Mouse (Mus musculus) retina, postnatal 1 day (tissue): ENCODE results near the gene Fat1.

Source experiments
- DNase-seq: peaks from one replicate; pipeline ENCODE4 v3.0.0-alpha.2; 2012

Fat1 gene

GRCm38 (mm10) chr8:44962572-44963231 lies 27.5 kb downstream of the Fat1 start:
- DNase-seq, result no peak

- DNase-seq, result no peak
These were observed 32.3 kb downstream of the Fat1 start for GRCm38 (mm10) chr8:44967521-44968039.

DNA sequence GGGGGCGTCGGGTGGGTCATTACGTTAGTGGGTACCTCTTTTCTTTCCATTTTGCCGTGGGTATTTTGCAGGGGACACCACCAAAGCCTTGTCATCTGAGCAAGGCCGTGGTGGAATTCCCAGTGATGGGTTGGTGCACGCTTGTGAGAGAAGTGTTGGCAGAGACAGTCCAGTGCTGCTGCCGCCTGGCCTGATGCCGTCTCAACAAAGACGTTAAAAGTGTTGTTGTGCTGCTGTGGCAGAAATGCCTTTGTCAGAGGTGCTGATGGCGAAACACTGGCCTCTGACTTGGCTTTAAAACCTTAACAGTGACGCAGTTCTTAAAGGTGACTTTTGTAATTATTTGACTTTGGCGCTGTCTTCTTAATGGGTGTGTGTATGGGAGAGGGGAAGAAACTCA lies 34.8 kb downstream of the Fat1 start:
- no peak for DNase-seq

DNA sequence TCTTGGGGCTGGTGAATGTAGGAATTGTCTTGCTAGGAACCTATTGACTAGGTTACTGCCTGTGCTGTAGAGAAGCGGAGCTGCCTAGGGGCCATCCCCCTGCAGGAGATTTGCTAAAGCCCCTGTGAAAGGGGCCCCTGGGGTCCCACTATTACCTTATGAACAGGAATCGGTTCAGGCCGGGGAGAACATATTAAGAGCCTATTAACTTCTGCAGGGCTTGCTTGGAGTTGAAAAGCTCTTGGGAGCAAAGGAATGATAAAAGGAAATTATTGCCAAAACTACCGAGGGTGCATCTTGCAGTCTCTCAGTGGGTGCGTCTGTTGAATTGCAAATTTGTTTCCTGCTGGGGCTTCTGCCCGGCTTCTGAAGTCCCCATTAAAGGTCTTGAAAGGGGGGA lies 36.1 kb downstream of the Fat1 start:
- DNase-seq, result no peak

DNA sequence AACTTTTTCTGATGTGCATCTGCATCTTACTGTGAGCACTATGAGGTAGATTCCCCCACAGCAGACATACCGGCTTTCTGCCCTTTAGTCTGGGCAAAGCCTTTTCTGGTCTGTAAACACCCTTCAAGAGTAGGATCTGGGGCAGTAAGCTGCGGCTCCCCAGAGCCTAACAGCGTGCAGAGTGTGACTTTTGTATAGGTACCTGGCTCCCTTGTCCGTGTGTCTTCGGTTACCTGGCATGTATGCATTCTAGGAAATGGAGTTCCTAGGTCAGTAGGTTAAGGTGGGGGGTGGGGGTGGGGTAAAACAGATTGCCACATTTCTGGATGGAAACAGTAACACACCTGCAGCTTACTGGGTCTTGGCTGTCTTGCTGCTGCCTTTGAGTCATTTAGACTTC lies 36.7 kb downstream of the Fat1 start:
- no peak for DNase-seq

GRCm38 (mm10) chr8:44975113-44975512 lies 39.9 kb downstream of the Fat1 start:
- DNase-seq, result no peak

GRCm38 (mm10) chr8:44975654-44976053 lies 40.4 kb downstream of the Fat1 start:
- DNase-seq, result no peak

- no peak for DNase-seq
These were observed 43.4 kb downstream of the Fat1 start for GRCm38 (mm10) chr8:44978622-44979021.

- DNase-seq, result no peak
These were observed 44.0 kb downstream of the Fat1 start for GRCm38 (mm10) chr8:44979245-44979644.

GRCm38 (mm10) chr8:44980030-44980429 lies 44.8 kb downstream of the Fat1 start:
- peak; percentile 80 for DNase-seq

- peak; percentile 48 for DNase-seq
These were observed 50.4 kb downstream of the Fat1 start for GRCm38 (mm10) chr8:44985326-44986288.

DNA sequence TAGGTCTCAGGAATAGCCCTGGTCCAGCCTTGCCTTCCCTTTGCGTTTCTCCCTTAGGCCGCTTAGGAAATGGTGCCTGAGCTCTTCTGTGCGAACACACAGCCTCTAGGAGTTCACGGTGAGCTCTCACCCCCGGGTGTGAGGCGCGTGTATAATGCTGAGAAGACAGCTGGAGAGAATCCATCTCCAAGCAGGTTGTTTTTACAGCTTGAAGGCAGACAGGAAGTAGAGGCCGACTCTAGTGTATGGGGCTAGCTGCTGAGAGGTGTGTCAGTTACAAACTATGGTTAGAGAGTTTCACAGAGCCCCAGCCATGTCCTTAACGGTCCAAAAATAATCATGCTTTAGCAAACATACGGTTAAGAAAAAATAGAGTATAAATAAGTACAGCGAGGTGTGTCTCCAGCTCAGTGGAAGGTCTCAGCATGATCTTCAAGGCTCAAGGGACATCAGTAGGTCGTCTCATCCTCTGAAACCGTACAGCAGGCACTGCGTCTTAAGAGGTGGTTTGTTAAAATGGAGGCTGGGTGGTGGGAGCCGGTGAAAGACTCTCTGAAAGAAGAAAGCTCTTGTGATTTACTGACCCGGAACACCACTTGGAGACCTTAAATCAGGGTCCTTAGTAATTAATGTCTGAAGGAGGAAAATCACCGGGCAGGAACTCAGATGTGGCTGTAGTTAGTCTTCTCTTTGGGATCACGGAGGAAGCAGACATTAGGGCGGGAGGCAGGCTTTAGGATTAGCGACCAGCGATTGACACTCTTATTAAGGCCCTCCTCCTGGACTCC lies 56.6 kb downstream of the Fat1 start:
- DNase-seq, result peak; percentile 57

GRCm38 (mm10) chr8:44992664-44993063 lies 57.4 kb downstream of the Fat1 start:
- DNase-seq, result no peak

GRCm38 (mm10) chr8:44993376-44993775 lies 58.1 kb downstream of the Fat1 start:
- DNase-seq, result no peak

DNA sequence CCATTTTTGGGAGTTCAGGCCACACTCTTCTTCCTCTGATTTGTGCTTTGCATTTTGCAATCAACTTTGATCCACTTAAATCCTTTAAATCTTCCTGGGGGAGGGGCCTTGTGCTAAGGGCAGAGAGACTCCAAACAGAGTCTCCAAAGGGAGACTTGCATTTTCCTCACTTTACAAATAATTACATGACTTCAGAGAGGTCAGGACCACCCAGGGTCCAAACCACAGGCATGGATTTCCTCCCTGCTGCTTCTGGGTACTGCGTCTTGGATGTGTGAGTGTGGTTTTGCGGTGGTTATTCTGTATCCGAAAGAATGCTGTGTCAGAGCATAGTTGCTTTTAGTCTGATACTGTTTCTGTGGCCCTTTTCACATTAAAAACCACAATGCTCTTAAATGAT lies 61.2 kb downstream of the Fat1 start:
- DNase-seq, result no peak

- no peak for DNase-seq
These were observed 62.1 kb downstream of the Fat1 start for GRCm38 (mm10) chr8:44997321-44997720.

GRCm38 (mm10) chr8:44997829-44998228 lies 62.6 kb downstream of the Fat1 start:
- DNase-seq, result no peak

DNA sequence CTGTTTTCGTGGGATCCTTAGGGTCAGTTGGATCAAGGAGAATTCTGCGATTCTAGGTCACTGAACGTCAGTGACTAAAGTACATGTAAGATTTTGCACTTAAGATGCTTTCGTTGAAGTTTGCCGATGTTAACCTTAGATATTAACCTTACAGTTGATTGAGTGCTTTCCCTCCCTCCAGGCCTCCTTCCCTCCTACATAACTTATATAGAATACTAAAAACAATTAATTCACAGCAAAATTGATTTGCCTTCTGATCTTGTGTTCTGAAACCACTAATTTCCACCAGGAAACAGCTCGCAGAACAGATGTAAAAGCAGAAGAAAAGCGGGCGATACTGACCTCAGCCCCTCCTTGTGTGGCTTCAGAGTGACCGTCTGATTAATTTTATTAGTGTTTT lies 63.0 kb downstream of the Fat1 start:
- no peak for DNase-seq

DNA sequence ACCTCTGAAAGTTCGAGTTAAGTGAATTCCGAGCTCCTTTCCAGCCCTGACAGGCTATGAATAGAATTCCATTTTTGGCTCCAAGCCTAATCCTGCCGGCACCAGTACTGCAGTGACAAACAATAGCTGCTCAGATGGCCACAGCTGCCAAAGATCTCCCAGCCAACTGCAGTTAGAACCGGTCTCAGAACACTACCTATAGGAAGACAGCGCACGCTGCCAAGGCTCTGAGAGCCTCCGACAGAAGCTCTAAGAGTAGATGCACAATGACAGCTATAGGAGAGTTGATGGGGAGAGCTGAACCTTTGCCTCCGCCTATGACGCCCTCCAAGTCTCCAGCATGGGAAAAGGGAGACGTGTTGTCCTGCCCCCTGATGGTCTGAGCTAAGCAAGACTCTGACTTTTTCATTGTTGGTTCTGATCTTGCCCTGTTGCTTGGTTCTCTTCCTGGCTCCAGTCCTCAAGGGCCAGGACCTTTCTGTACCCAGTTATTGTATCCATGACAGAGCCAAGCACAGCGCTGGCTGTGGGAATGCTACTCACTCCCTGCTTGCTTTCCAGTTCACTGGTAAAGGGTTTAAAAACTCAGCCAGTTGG lies 63.5 kb downstream of the Fat1 start:
- peak; percentile 95 for DNase-seq

DNA sequence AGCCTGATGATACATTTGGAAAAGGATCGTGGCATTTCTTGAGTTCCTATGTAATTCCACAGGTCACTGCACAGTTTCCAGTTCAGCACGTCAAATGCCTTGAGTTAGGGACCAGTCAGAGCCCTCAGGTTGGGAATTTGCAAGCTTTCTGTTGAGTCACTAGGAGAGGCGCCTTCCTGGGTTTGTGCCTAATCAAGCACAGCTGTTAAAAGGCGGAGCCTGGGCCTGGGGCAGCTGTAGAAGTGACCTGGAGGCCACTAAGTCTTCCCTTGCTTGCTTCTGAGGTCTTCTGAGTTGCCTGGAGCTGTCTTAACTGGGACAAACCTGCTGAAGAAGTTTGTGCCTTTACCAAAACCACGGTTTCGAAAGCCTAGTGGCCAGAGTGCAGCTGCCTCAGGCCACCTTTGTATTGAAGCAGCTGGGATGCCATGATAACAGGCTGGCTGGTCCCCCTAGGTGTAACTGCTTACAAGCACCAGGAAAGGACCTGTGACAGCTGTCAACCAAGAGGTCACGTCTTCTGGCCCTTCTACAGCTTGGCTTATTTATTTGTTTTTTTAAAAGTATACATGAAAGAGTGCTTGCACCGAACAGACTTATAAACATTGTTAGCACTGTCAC lies 66.4 kb downstream of the Fat1 start:
- peak; percentile 45 for DNase-seq

GRCm38 (mm10) chr8:45002686-45003085 lies 67.4 kb downstream of the Fat1 start:
- DNase-seq, result peak; percentile 34

- DNase-seq, result no peak
These were observed 68.8 kb downstream of the Fat1 start for GRCm38 (mm10) chr8:45004021-45004420.
